Mouse (Mus musculus) heart, embryonic 10.5 days (tissue): Measurements from ENCODE around the gene Bend5. TPM values are rescaled to one million over a fixed set of nuclear protein-coding genes. Genes with fewer than 3 reads are reported as not detected.

ENCODE experiments used
- DNase-seq: peaks from one replicate; pipeline ENCODE4 v3.0.0-alpha.2; 2017; ENCODE audit warnings: low spot score
- H3K27ac ChIP-seq: fragments of 300-500 bp; sonication (generic); 2 replicates; pipeline ENCODE4 v1.5.1; 2016; ENCODE audit warnings: mild to moderate bottlenecking
- H3K27me3 ChIP-seq: fragments of 300-500 bp; sonication (generic); 2 replicates; pipeline ENCODE4 v1.6.1; 2016; ENCODE audit warnings: mild to moderate bottlenecking; ENCODE audit not compliant: poor library complexity, insufficient read depth, severe bottlenecking
- H3K36me3 ChIP-seq: fragments of 300-500 bp; sonication (generic); 2 replicates; pipeline ENCODE4 v1.6.1; 2016; ENCODE audit warnings: mild to moderate bottlenecking, moderate library complexity
- H3K4me1 ChIP-seq: fragments of 300-500 bp; sonication (generic); 2 replicates; pipeline ENCODE4 v1.6.1; 2016; ENCODE audit warnings: mild to moderate bottlenecking
- H3K4me3 ChIP-seq: fragments of 300-500 bp; sonication (generic); 2 replicates; pipeline ENCODE4 v1.5.1; 2016; ENCODE audit warnings: mild to moderate bottlenecking, moderate library complexity
- H3K9me3 ChIP-seq: fragments of 300-500 bp; sonication (generic); 2 replicates; pipeline ENCODE4 v1.6.1; 2016; ENCODE audit warnings: mild to moderate bottlenecking, moderate library complexity
- WGBS: fragments of 180-500 bp; shearing (Covaris S2); methylation state at CpG from one replicate; pipeline ENCODE4 v1.1.7; 2016; 5-methylcytosine and 5-hydroxymethylcytosine counted together
- polyA plus RNA-seq: library from polyadenylated mRNA; unstranded; fragments of >200 nt; fragmentation: Nextera tagmentation; extraction: Ambion mirVana; gene quantifications from 2 replicates; pipeline ENCODE4 v1.2.1, GENCODE M21; 2016

Bend5 gene
- polyA plus RNA-seq, 1 experiment from 2014 or later: 15.6 TPM

DNA sequence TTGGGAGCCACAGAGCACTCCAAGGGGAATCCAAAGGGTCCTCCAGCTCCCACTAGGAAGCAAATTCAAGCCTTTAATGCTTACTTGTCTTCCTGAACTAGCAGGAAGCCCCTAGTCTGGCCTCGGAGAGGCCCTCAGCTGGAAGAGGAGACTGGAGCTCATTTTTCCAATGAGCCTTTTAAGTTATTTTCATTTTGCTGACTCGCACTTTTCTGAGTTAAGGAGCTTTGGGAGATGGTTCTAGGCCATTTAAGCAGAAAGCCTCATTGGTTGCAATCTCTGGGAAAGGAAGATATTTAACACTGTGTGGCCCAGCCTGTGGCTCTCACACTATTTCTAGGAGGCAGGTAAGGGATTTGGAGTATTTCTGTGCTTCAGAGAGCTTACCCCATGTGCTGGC lies 55.0 kb downstream of the Bend5 start:
- no peaks in the 10 kb centered on the region for H3K9me3 ChIP-seq
- no peaks in the 10 kb centered on the region for H3K36me3 ChIP-seq
- H3K27me3 ChIP-seq: no peaks in the 10 kb centered on the region
- H3K27ac ChIP-seq: no peak overlapping the region
- DNase-seq: no peak
- 68% methylated on average over 2 of the region's 2 CpGs for WGBS
- H3K4me3 ChIP-seq: no peak overlapping the region
- H3K4me1 ChIP-seq: no peaks in the 10 kb centered on the region; the same call in 1 of the 2 replicates

DNA sequence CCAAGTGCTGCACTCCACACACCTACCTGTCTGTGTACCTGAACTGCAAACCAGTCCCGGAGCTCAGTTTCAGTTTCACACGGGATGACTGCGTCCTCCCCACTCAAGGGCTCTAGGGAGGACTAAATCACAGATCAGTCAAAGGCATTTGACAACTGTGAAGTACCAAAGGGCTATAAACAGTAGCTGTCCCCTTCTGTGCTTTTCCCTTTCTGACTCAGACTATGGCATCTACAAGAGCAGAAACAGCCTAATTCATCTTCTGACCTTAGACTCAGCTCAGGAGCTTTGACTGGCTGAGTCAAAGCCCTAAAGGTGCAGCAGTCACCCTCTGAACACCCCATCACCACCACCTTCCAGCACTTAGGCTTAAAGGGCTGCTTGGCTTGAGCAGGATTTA lies 56.9 kb downstream of the Bend5 start:
- DNase-seq: no peak
- Histone ChIP-seq H3K4me1 (peaks cover 4% of the 10 kb centered on the region; the same call in 1 of the 2 replicates), H3K27ac (no peak overlapping the region), H3K27me3 (no peaks in the 10 kb centered on the region), H3K9me3 (no peaks in the 10 kb centered on the region), H3K36me3 (no peaks in the 10 kb centered on the region), H3K4me3 (no peak overlapping the region)
- 77% methylated on average over 3 of the region's 3 CpGs for WGBS

DNA sequence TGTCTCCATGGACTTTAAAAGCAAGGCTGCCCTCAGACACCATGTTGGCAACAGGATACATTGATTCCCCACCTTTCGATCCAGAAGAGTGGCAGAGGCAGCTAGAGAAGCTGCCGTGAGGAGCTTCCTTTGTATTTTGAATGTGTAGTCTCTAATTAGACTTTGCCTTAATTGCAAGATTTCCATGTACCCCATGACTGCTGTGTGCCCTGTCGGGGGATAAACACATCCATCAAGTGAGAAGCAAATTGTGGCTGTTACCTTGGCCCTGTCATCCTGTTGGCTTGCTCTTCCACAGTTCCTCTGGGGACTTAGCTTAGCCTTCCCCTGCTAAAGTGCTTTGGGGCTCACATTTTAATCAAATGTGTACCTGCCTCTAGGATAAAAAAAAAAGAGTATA lies 57.7 kb downstream of the Bend5 start:
- DNase-seq: no peak
- no peaks in the 10 kb centered on the region for H3K9me3 ChIP-seq
- no peaks in the 10 kb centered on the region for H3K36me3 ChIP-seq
- no peak overlapping the region for H3K4me3 ChIP-seq
- H3K4me1 ChIP-seq: peaks cover 10% of the 10 kb centered on the region
- H3K27me3 ChIP-seq: no peaks in the 10 kb centered on the region; the same call in 1 of the 2 replicates
- no peak overlapping the region for H3K27ac ChIP-seq
- WGBS: 73% methylated on average over 3 of the region's 3 CpGs

DNA sequence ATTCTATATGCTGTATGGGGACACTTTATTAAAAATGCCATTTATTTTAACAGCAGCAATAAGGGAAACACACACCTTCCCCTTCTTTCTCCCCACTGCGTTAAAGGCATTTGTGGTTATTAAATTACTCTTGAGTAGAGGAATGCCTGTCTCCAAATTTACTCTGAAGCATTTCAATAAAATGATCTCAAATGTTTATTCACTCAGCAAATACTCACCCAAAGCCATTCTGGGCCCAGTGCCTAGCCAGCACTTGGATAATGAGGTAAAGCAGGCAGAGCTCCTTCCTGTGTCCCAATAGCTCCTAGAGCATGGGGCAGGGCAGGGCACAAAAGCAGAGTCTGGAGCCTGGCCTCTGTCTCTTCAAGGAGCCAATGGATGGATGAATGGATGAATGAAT lies 58.2 kb downstream of the Bend5 start:
- no peak overlapping the region for H3K4me3 ChIP-seq
- peaks cover 15% of the 10 kb centered on the region for H3K4me1 ChIP-seq
- 87% methylated on average over 1 of the region's 1 CpGs for WGBS
- H3K9me3 ChIP-seq: no peaks in the 10 kb centered on the region
- H3K36me3 ChIP-seq: no peaks in the 10 kb centered on the region
- no peak for DNase-seq
- H3K27me3 ChIP-seq: no peaks in the 10 kb centered on the region; the same call in 1 of the 2 replicates
- H3K27ac ChIP-seq: no peak overlapping the region

DNA sequence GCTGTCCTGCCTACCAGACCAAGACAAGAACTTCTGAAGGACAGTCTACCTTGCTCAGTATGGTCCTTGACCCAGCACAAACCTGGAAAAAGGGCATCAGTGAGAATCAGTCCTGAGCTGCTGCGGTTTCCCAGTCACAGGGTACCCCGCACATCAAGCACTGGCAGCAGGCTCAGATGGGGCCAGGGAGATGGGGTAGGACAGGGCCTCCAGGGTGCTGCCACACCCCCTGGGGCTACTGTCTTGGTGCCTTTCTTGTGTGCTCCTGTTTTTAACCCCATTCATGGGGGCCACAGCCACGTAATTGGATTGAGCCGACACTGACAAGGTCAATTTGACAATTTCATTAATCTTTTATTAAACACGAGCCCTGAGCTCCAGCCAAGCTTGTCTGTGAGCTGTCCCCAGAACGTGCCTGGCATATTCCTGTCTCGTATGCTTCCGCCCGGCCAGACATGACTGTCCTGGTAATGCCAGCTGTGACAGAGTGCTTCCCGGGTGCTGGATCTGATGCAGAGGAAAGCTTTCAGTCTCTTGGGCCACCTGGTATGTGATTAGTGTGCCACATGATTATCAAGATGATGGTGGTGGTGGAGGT lies 60.7 kb downstream of the Bend5 start:
- WGBS: 76% methylated on average over 10 of the region's 10 CpGs
- Histone ChIP-seq H3K9me3 (no peaks in the 10 kb centered on the region), H3K4me3 (no peak overlapping the region), H3K4me1 (peaks cover 22% of the 10 kb centered on the region), H3K36me3 (no peaks in the 10 kb centered on the region), H3K27me3 (no peaks in the 10 kb centered on the region; the same call in 1 of the 2 replicates), H3K27ac (no peak overlapping the region)
- no peak for DNase-seq

DNA sequence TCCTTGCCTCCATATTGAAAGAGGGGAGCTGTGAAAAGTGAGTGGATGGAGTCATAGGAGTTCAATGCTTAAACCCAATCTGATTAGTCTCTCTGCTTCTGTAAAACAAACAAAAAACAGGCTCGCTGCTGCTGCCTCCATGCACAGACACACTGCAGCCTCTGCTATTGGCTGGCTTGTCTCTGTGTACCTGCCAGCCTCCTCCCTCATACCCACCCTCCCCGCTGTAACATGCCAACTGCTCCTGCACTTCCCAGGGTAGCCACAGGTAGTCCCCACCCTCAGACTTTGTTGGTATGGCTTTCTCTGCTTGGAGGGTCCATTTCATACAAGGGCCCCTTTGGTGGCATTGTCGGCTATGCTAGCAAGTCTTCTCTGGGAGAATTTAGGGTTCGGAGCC lies 62.7 kb downstream of the Bend5 start:
- no peak overlapping the region for H3K4me3 ChIP-seq
- H3K27ac ChIP-seq: no peak overlapping the region
- no peaks in the 10 kb centered on the region; the same call in 1 of the 2 replicates for H3K27me3 ChIP-seq
- DNase-seq: no peak
- H3K4me1 ChIP-seq: peaks cover 22% of the 10 kb centered on the region
- H3K9me3 ChIP-seq: no peaks in the 10 kb centered on the region
- no peaks in the 10 kb centered on the region for H3K36me3 ChIP-seq
- WGBS: 27% methylated on average over 4 of the region's 4 CpGs

DNA sequence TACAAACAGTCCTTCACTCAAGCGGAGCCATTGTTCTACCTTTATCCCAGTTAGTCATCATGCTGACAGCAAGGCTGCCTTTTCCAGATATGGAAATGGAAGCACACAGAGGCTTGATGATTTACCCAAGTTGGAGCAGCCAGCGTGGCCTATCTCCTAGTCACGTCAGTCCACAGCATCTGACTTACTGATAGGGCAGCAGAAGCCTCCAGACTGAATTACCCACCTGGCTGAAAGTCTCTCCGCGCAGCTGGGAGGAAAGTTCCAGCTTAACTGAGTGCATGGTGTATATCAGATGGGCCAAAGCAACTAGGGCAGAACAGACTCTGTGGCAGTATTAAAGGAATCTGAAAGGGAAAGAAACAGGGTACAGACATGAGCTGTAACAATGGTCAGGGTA lies 68.7 kb downstream of the Bend5 start:
- Histone ChIP-seq H3K36me3 (no peaks in the 10 kb centered on the region), H3K4me1 (peaks cover 17% of the 10 kb centered on the region), H3K4me3 (no peak overlapping the region), H3K27me3 (no peaks in the 10 kb centered on the region), H3K9me3 (no peaks in the 10 kb centered on the region), H3K27ac (no peak overlapping the region)
- WGBS: 54% methylated on average over 5 of the region's 5 CpGs
- no peak for DNase-seq

DNA sequence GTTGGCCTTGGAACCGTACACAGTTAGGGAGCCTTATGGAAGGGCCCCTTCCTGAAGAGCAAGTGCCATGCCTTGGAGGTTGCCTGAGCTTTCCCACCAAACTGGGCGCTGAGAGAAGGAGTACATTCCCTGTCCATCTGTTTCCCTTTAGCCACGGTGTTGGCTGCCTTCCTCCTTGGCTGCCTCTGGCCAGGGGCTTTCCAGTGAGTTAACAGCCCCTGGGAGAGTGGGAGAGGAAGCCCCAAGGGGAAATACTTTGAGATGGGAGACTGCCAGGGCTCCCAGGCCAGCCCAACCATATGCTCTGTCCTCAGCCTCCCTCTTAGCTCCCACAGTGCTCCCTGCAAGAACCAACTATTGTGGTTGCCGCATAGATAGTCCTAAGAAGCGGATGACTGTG lies 70.4 kb downstream of the Bend5 start:
- WGBS: 69% methylated on average over 5 of the region's 5 CpGs
- no peak overlapping the region for H3K27ac ChIP-seq
- H3K9me3 ChIP-seq: no peaks in the 10 kb centered on the region
- H3K4me1 ChIP-seq: peaks cover 15% of the 10 kb centered on the region
- no peak overlapping the region for H3K4me3 ChIP-seq
- no peaks in the 10 kb centered on the region for H3K36me3 ChIP-seq
- no peaks in the 10 kb centered on the region for H3K27me3 ChIP-seq
- no peak for DNase-seq

DNA sequence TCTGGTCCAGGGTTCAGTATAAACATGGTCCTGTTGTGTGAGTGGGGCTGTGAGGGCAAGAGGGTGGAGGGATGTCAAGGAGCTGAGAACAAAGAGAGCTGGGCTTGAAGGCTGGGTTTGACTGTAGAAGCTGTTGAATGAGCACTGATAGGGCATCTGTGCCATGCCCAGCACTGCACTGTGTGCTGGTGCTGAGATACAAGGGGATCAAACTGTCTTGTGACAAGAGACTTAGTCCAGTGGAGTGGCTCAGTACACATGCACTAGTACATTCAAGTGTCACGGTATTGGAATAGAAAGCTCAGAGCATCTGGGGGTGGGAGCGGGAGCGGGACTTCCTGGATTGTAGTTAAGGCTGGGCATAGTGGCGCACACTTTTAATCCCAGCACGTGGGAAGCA lies 71.4 kb downstream of the Bend5 start:
- H3K27ac ChIP-seq: no peak overlapping the region
- H3K4me1 ChIP-seq: peaks cover 15% of the 10 kb centered on the region
- no peak overlapping the region for H3K4me3 ChIP-seq
- 69% methylated on average over 5 of the region's 5 CpGs for WGBS
- H3K36me3 ChIP-seq: no peaks in the 10 kb centered on the region
- no peak for DNase-seq
- H3K27me3 ChIP-seq: no peaks in the 10 kb centered on the region
- H3K9me3 ChIP-seq: no peaks in the 10 kb centered on the region

DNA sequence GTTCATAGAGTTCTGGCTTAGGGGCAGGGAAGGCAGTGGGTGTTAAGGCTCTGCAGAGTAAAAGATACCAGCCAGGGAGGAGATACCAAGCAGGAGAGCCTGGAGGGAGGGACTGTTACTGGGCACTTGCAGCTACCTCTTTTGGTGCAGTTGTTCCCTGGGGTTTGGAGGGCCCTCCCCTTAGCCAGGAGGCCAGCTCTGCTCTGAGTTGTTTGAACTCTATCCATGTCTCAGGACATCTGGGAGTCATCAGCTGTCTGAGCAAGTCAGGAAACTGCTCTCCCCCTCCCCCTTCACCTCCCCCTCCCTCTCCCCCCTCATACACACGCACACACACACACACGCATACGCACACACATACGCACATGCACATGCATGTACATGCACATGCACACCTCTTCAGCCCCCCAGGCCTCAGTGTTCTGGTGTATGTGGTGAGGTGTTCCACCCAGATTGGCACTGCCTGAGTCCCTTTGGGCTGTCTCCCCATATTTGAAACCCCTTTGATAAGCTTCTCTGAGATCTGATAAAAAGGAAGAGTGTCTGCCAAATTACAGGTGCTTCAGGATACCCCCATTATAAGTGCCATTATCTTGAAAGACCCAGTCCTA lies 72.5 kb downstream of the Bend5 start:
- Histone ChIP-seq H3K36me3 (no peaks in the 10 kb centered on the region), H3K4me1 (peaks cover 15% of the 10 kb centered on the region), H3K27ac (no peak overlapping the region), H3K4me3 (no peak overlapping the region), H3K27me3 (no peaks in the 10 kb centered on the region), H3K9me3 (no peaks in the 10 kb centered on the region)
- DNase-seq: no peak
- 78% methylated on average over 4 of the region's 4 CpGs for WGBS

DNA sequence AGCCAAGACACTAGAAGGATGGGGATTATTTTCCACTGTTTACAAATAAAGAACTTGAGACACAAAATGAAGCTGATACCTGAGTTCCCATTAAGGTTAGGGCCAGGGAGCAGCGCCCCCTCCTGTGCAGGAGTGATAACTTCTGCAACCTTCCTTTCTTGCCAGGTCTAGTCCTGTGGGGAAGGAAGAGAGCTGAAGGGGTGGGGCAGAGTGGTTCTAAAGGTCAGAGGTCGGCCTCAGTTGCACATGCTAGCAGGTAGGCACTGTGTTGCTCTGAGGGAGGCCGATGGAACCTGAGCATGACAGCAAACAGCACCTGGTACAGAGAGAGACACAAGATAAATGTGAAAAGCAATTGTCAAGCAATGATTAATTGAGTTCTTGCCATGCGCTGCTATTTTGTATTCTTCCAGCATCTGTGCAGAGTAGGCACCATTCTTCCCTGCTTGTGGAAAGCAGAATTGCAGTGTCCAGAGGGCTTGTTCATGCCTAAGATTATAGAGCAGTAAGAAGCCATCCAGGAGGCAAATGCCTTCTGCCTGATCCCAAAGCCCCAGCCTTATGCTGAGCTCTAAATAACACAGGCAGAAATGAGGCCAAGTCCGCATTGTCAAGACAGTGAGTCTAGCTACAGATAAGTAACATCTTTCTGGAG lies 79.1 kb downstream of the Bend5 start:
- Histone ChIP-seq H3K27me3 (no peaks in the 10 kb centered on the region), H3K4me3 (no peak overlapping the region), H3K9me3 (no peaks in the 10 kb centered on the region), H3K27ac (no peak overlapping the region), H3K36me3 (no peaks in the 10 kb centered on the region), H3K4me1 (no peaks in the 10 kb centered on the region)
- 64% methylated on average over 5 of the region's 5 CpGs for WGBS
- no peak for DNase-seq

DNA sequence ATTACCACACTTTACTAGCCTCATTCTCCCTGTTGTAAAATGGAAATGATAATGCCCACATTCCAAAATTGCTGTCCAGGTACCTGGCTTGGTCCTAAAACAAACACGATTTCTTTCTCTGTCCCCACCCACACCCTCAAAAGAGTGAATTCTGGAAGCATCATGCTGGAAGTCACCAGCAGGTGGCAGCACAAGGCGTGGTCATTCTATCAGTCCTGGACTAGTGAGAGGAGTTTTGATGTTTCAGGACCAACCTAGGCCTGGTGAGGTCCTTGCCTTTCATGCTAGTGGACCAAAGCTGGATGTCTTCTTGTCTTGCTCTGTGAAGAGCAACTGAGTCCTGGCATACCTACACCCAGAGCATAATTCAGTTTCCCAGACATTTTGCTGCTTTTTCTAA lies 81.1 kb downstream of the Bend5 start:
- H3K4me1 ChIP-seq: no peaks in the 10 kb centered on the region
- H3K9me3 ChIP-seq: no peaks in the 10 kb centered on the region
- no peaks in the 10 kb centered on the region for H3K27me3 ChIP-seq
- H3K36me3 ChIP-seq: no peaks in the 10 kb centered on the region
- WGBS: 9% methylated on average over 2 of the region's 2 CpGs
- no peak overlapping the region for H3K4me3 ChIP-seq
- peak; percentile 79 for DNase-seq
- no peak overlapping the region for H3K27ac ChIP-seq

DNA sequence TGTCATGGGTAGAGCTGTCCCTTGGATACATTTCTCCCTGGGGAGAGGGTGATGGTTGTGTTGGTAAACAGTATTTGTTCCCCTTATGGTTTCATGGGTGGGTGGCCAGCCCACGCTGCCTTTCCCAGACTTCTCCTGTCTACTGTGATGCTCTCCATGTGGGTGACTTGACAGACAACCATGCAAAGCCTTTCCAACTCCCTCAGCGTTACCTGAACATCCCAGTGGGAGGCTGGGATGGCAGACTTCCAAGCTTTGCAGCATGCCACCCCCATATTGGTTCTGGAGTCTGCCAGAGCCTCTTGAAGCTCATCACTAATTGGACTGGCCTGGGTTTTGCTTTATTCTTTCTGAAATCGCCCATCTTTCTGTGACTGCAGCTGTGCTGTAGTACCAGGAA lies 83.9 kb downstream of the Bend5 start:
- no peaks in the 10 kb centered on the region for H3K4me1 ChIP-seq
- H3K9me3 ChIP-seq: no peaks in the 10 kb centered on the region
- no peak overlapping the region for H3K27ac ChIP-seq
- 62% methylated on average over 3 of the region's 3 CpGs for WGBS
- no peaks in the 10 kb centered on the region for H3K27me3 ChIP-seq
- no peak overlapping the region for H3K4me3 ChIP-seq
- no peaks in the 10 kb centered on the region for H3K36me3 ChIP-seq
- no peak for DNase-seq
